In genomic region chr6:147753828-147754227, GRCm38 (mm10) we compare ENCODE assay signal across 25 mouse cellular contexts.
A peak's percentile ranks its signal among the peaks of the same experiment; 100 is the strongest.
DNase-seq lines count a peak whose midpoint lies in the region; ATAC-seq and TF ChIP-seq lines count a peak whose summit lies in the region.
"Had no signal": no experiment of that assay in that cellular context is flagged by ENCODE, and none has a peak within 500 bp of the region (broad histone marks: within the 10 kb centered on the region; RNA-seq: fewer than 3 reads in every experiment).

No protein-coding gene starts in this region.

- peak; percentile 71; the same call in 1 of the 2 replicates for ATAC-seq in kidney, embryonic 15.5 days (replicated peaks; ENCODE audit: low FRiP score)
- ATAC-seq in kidney, postnatal 0 days (replicated peaks; ENCODE audit: low FRiP score, low read depth), result no peak
- no peak for ATAC-seq in limb, embryonic 13.5 days (ENCODE audit: low FRiP score, low read depth)
- ATAC-seq: activated CD4-positive, CD25-positive, alpha-beta regulatory T cell, adult 4 months; CD4-positive, CD25-positive, alpha-beta regulatory T cell, adult 4 months; forebrain, embryonic 13.5 days; Patski had no signal

- no peaks in the 10 kb centered on the region for H3K9me3 ChIP-seq in kidney, embryonic 15.5 days (replicated peaks)
- no peaks in the 10 kb centered on the region for H3K9me3 ChIP-seq in kidney, postnatal 0 days (replicated peaks; ENCODE audit: low read length)
- H3K9me3 ChIP-seq in limb, embryonic 13.5 days, result no peaks in the 10 kb centered on the region
- H3K9me3 ChIP-seq in limb, embryonic 10.5 days (replicated peaks), result no peaks in the 10 kb centered on the region
- H3K9me3 ChIP-seq: embryonic facial prominence, embryonic 10.5 days; embryonic facial prominence, embryonic 12.5 days; forebrain, embryonic 13.5 days; G1E had no signal

- 93% methylated on average over 2 of the region's 2 CpGs for WGBS in heart, adult 2 months
- 28% methylated on average over 2 of the region's 2 CpGs for WGBS in kidney, embryonic 15.5 days
- 39% methylated on average over 2 of the region's 2 CpGs for WGBS in kidney, postnatal 0 days
- WGBS in limb, embryonic 13.5 days, result 51% methylated on average over 2 of the region's 2 CpGs
- 62% methylated on average over 2 of the region's 2 CpGs for WGBS in limb, embryonic 10.5 days

- peaks cover 3% of the 10 kb centered on the region for H3K4me1 ChIP-seq in heart, adult 2 months (ENCODE audit: control insufficient read depth, insufficient read depth, low read length)
- H3K4me1 ChIP-seq in kidney, embryonic 15.5 days, result 0 out of 2 replicates have a peak, but pooled peaks cover 6% of the 10 kb centered on the region
- no peaks in the 10 kb centered on the region for H3K4me1 ChIP-seq in kidney, postnatal 0 days (replicated peaks; ENCODE audit: insufficient read depth, low read length)
- H3K4me1 ChIP-seq in limb, embryonic 13.5 days, result peaks cover 34% of the 10 kb centered on the region
- peaks cover 24% of the 10 kb centered on the region for H3K4me1 ChIP-seq in limb, embryonic 10.5 days
- H3K4me1 ChIP-seq: forebrain, embryonic 13.5 days had no signal

- H3K27me3 ChIP-seq in heart, adult 2 months (ENCODE audit: control insufficient read depth, insufficient read depth, low read length), result no peaks in the 10 kb centered on the region
- no peaks in the 10 kb centered on the region for H3K27me3 ChIP-seq in kidney, embryonic 15.5 days
- H3K27me3 ChIP-seq in kidney, postnatal 0 days (ENCODE audit: insufficient read depth, low read length), result no peaks in the 10 kb centered on the region
- peaks cover 26% of the 10 kb centered on the region for H3K27me3 ChIP-seq in limb, embryonic 13.5 days
- H3K27me3 ChIP-seq in limb, embryonic 10.5 days (ENCODE audit: low read depth, poor library complexity, severe bottlenecking), result no peaks in the 10 kb centered on the region
- H3K27me3 ChIP-seq: CH12.LX; embryonic facial prominence, embryonic 12.5 days; forebrain, embryonic 13.5 days had no signal

- no peaks in the 10 kb centered on the region for H3K79me2 ChIP-seq in heart, adult 2 months (replicated peaks; ENCODE audit: control insufficient read depth, insufficient read depth, low read length)

- no peak overlapping the region for H3K9ac ChIP-seq in heart, adult 2 months (ENCODE audit: low read depth, low read length)
- H3K9ac ChIP-seq in kidney, embryonic 15.5 days, result no peak overlapping the region
- no peak overlapping the region for H3K9ac ChIP-seq in kidney, postnatal 0 days (ENCODE audit: low read depth, low read length)
- no peak overlapping the region for H3K9ac ChIP-seq in limb, embryonic 13.5 days
- H3K9ac ChIP-seq: embryonic facial prominence, embryonic 12.5 days; forebrain, embryonic 13.5 days had no signal

- intact Hi-C loops in heart, adult 2 months (cut with DNase I), result loop anchor here (2.0 kb wide), 1 partner anchor 57 kb away; no protein-coding TSS in a partner anchor

- H3K27ac ChIP-seq in heart, adult 2 months, result peak overlapping the region; percentile 28; the same call in 1 of the 2 replicates
- no peak overlapping the region for H3K27ac ChIP-seq in kidney, embryonic 15.5 days
- no peak overlapping the region for H3K27ac ChIP-seq in kidney, postnatal 0 days
- H3K27ac ChIP-seq in limb, embryonic 13.5 days, result peak overlapping the region; percentile 0; the same call in 1 of the 2 replicates
- no peak overlapping the region for H3K27ac ChIP-seq in limb, embryonic 10.5 days
- H3K27ac ChIP-seq: embryonic facial prominence, embryonic 10.5 days; embryonic facial prominence, embryonic 12.5 days; forebrain, embryonic 13.5 days had no signal

- no peak for TF ChIP-seq POLR2A in heart, adult 2 months (IDR thresholded peaks at IDR 0.05; ENCODE audit: insufficient read depth, low read depth, low read length)

- H3K4me3 ChIP-seq in heart, adult 2 months, result no peak overlapping the region
- no peak overlapping the region for H3K4me3 ChIP-seq in kidney, embryonic 15.5 days (replicated peaks)
- no peak overlapping the region for H3K4me3 ChIP-seq in kidney, postnatal 0 days (replicated peaks; ENCODE audit: low read depth, low read length)
- H3K4me3 ChIP-seq in limb, embryonic 13.5 days, result no peak overlapping the region
- H3K4me3 ChIP-seq in limb, embryonic 10.5 days, result no peak overlapping the region
- H3K4me3 ChIP-seq: embryonic facial prominence, embryonic 10.5 days; embryonic facial prominence, embryonic 12.5 days; forebrain, embryonic 13.5 days had no signal

- no peak overlapping the region for H3K4me2 ChIP-seq in kidney, embryonic 15.5 days
- H3K4me2 ChIP-seq in kidney, postnatal 0 days (ENCODE audit: low read length), result no peak overlapping the region
- no peak overlapping the region for H3K4me2 ChIP-seq in limb, embryonic 13.5 days (replicated peaks)
- H3K4me2 ChIP-seq: embryonic facial prominence, embryonic 12.5 days; forebrain, embryonic 13.5 days had no signal

- H3K36me3 ChIP-seq in heart, adult 2 months (ENCODE audit: control insufficient read depth, insufficient read depth, low read length), result no peaks in the 10 kb centered on the region
- no peaks in the 10 kb centered on the region for H3K36me3 ChIP-seq in kidney, embryonic 15.5 days
- H3K36me3 ChIP-seq in kidney, postnatal 0 days (ENCODE audit: insufficient read depth, low read length), result no peaks in the 10 kb centered on the region
- no peaks in the 10 kb centered on the region for H3K36me3 ChIP-seq in limb, embryonic 13.5 days
- no peaks in the 10 kb centered on the region for H3K36me3 ChIP-seq in limb, embryonic 10.5 days
- H3K36me3 ChIP-seq: embryonic facial prominence, embryonic 10.5 days; embryonic facial prominence, embryonic 12.5 days; G1E had no signal

- no peak for DNase-seq in heart, adult 2 months
- DNase-seq in heart, adult 18-20 months, result no peak
- no peak for DNase-seq in kidney, adult 8-10 months
- DNase-seq in kidney, postnatal 0 days (ENCODE audit: low spot score), result peak; percentile 68
- no peak for DNase-seq in kidney, adult 18-20 months
- no peak for DNase-seq in limb, embryonic 10.5 days (ENCODE audit: low spot score)
- DNase-seq: adrenal gland, adult 8-10 months; adrenal gland, postnatal 14 days; adrenal gland, postnatal 36 days; B cell, adult 2 months; cerebellum, adult 11-12 months; cerebellum, adult 2 months; cerebellum, adult 9-10 months; cerebellum, postnatal 10 days; cerebellum, postnatal 25 days had no signal

- no peak for TF ChIP-seq CTCF in heart, adult 2 months (IDR thresholded peaks at IDR 0.05)
- TF ChIP-seq CTCF in kidney, postnatal 0 days (IDR thresholded peaks at IDR 0.05; ENCODE audit: low read depth), result no peak

- TF ChIP-seq EP300 in heart, adult 2 months (IDR thresholded peaks at IDR 0.05; ENCODE audit: insufficient read depth, low read depth, low read length), result no peak

Comparison
In these comparisons a context has a peak if more than half of its experiments do, and no peak if none do; other contexts are left out.
1. H3K27ac ChIP-seq: peak in heart, adult 2 months (single experiment) and limb, embryonic 13.5 days (single experiment); none in kidney, embryonic 15.5 days (single experiment), kidney, postnatal 0 days (single experiment) and limb, embryonic 10.5 days (single experiment).